Mouse (Mus musculus): ENCODE data around the gene Nos1ap.

- TF ChIP-seq CTCF (IDR thresholded peaks at IDR 0.05; ENCODE audit: borderline replicate concordance, insufficient read depth, low read length) (no peak), POLR2A (IDR thresholded peaks at IDR 0.05; ENCODE audit: low read depth, low read length) (no peak)
These were observed 287.2 kb downstream of the Nos1ap start for GRCm38 (mm10) chr1:170302456-170302855.

Data from embryonic fibroblast, embryonic 13.5 days (primary cell).